Mouse (Mus musculus): ENCODE measurements around the gene Camta2.

DNA sequence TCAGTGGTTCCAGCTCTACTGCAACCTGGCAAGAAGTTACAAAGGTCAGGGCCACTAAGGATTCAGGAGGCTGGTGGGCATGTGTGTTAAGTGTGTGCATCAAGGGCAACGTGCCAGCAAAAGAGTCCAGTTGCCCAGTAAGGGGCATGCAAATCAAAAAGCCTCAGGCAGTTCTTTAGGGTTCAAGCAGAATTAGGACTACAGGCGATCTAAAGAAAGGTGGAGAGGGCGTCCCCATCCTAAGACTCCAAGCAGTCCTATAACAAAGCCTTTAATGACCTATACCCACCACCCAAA lies 41.7 kb downstream of the Camta2 start:
- TF ChIP-seq GATA1 (IDR thresholded peaks at IDR 0.05; ENCODE audit: borderline replicate concordance, low read length) (no peak), FLI1 (IDR thresholded peaks at IDR 0.05; ENCODE audit: low read length) (no peak)

All from megakaryocyte, embryonic 14.5 days (primary cell).